9 mouse cellular contexts compared by ENCODE assay signal in genomic region chr15:82271201-82271600, GRCm38 (mm10). TPM values are rescaled to one million over a fixed set of nuclear protein-coding genes. Genes with fewer than 3 reads are reported as not detected.
DNase-seq lines count a peak whose midpoint lies in the region; ATAC-seq and TF ChIP-seq lines count a peak whose summit lies in the region.
"Had no signal": no experiment of that assay in that cellular context is flagged by ENCODE, and none has a peak within 500 bp of the region (broad histone marks: within the 10 kb centered on the region; RNA-seq: fewer than 3 reads in every experiment).

No protein-coding gene starts in this region.

- TF ChIP-seq CTCF in G1E (IDR thresholded peaks at IDR 0.05; ENCODE audit: low read depth, low read length): peak; percentile 77
- TF ChIP-seq CTCF in cerebellum, adult 2 months (IDR thresholded peaks at IDR 0.05; ENCODE audit: borderline replicate concordance, insufficient read depth, low read depth, low read length): peak; percentile 91
- TF ChIP-seq CTCF in kidney, postnatal 0 days (IDR thresholded peaks at IDR 0.05; ENCODE audit: low read depth): peak; percentile 94
- TF ChIP-seq CTCF in lung, postnatal 0 days (IDR thresholded peaks at IDR 0.05): peak; percentile 94

- ATAC-seq in G1E (ENCODE audit: extremely low read depth, insufficient number of reproducible peaks, low FRiP score, poor library complexity, severe bottlenecking): no peak
- peak; percentile 67 for ATAC-seq in frontal cortex, adult (ENCODE audit: low TSS enrichment)
- no peak for ATAC-seq in kidney, postnatal 0 days (replicated peaks; ENCODE audit: low FRiP score, low read depth)
- peak; percentile 21; the same call in 1 of the 2 replicates for ATAC-seq in lung, postnatal 0 days
- ATAC-seq in monocyte, adult 5-6 weeks (replicated peaks; ENCODE audit: insufficient number of reproducible peaks, low FRiP score, low TSS enrichment, poor library complexity, severe bottlenecking): no peak

- no peak overlapping the region for H3K4me2 ChIP-seq in kidney, postnatal 0 days (ENCODE audit: low read length)
- no peak overlapping the region for H3K4me2 ChIP-seq in lung, postnatal 0 days (replicated peaks; ENCODE audit: low read depth, low read length)

- 1% methylated on average over 5 of the region's 5 CpGs for WGBS in cerebellum, adult 2 months
- WGBS in kidney, postnatal 0 days: 4% methylated on average over 5 of the region's 5 CpGs
- WGBS in lung, postnatal 0 days: 5% methylated on average over 5 of the region's 5 CpGs

- H3K36me3 ChIP-seq in G1E (replicated peaks): no peaks in the 10 kb centered on the region
- no peaks in the 10 kb centered on the region for H3K36me3 ChIP-seq in kidney, postnatal 0 days (ENCODE audit: insufficient read depth, low read length)
- H3K36me3 ChIP-seq in lung, postnatal 0 days (ENCODE audit: insufficient read depth, low read length): no peaks in the 10 kb centered on the region

- no peak for TF ChIP-seq EP300 in lung, postnatal 0 days (IDR thresholded peaks at IDR 0.05)

- TF ChIP-seq POLR2A in cerebellum, adult 2 months (IDR thresholded peaks at IDR 0.05; ENCODE audit: borderline replicate concordance, insufficient read depth, low read length): no peak

- H3K27ac ChIP-seq in cerebellum, adult 2 months (ENCODE audit: insufficient read depth, low read length): no peak overlapping the region
- H3K27ac ChIP-seq in kidney, postnatal 0 days: no peak overlapping the region
- no peak overlapping the region for H3K27ac ChIP-seq in lung, postnatal 0 days (ENCODE audit: low read length)

- no peak overlapping the region for H3K9ac ChIP-seq in kidney, postnatal 0 days (ENCODE audit: low read depth, low read length)
- no peak overlapping the region for H3K9ac ChIP-seq in lung, postnatal 0 days (replicated peaks; ENCODE audit: low read depth)

- H3K4me3 ChIP-seq in G1E (ENCODE audit: low read depth, low read length): no peak overlapping the region
- no peak overlapping the region for H3K4me3 ChIP-seq in cerebellum, adult 2 months (replicated peaks; ENCODE audit: insufficient read depth, low read depth, low read length)
- no peak overlapping the region for H3K4me3 ChIP-seq in kidney, postnatal 0 days (replicated peaks; ENCODE audit: low read depth, low read length)
- H3K4me3 ChIP-seq in lung, postnatal 0 days (ENCODE audit: low read depth, low read length): no peak overlapping the region

- DNase-seq in 416B (ENCODE audit: low read depth) (peak; percentile 65), G1E (ENCODE audit: low spot score) (peak; percentile 64)
- peak; percentile 82 to 84 for DNase-seq in cerebellum, adult 2 months
- DNase-seq in kidney, postnatal 0 days (ENCODE audit: low spot score): peak; percentile 84
- peak; percentile 83 for DNase-seq in lung, postnatal 0 days (ENCODE audit: low spot score)
- DNase-seq in right cerebral cortex, postnatal 25 days: peak; percentile 70

- peaks cover 3% of the 10 kb centered on the region; the same call in 1 of the 2 replicates for H3K4me1 ChIP-seq in G1E (ENCODE audit: insufficient read depth, low read depth, low read length)
- peaks cover 50% of the 10 kb centered on the region for H3K4me1 ChIP-seq in cerebellum, adult 2 months (ENCODE audit: control insufficient read depth, insufficient read depth, low read length)
- peaks cover 4% of the 10 kb centered on the region; the same call in 1 of the 2 replicates for H3K4me1 ChIP-seq in kidney, postnatal 0 days (replicated peaks; ENCODE audit: insufficient read depth, low read length)
- 0 out of 2 replicates have a peak, but pooled peaks cover 4% of the 10 kb centered on the region for H3K4me1 ChIP-seq in lung, postnatal 0 days (ENCODE audit: insufficient read depth, low read depth, low read length)

- H3K27me3 ChIP-seq in G1E (ENCODE audit: insufficient read depth, low read length): peaks cover 58% of the 10 kb centered on the region
- H3K27me3 ChIP-seq in cerebellum, adult 2 months (ENCODE audit: control insufficient read depth, insufficient read depth, low read length): no peaks in the 10 kb centered on the region
- peaks cover 19% of the 10 kb centered on the region for H3K27me3 ChIP-seq in kidney, postnatal 0 days (ENCODE audit: insufficient read depth, low read length)
- peaks cover 28% of the 10 kb centered on the region for H3K27me3 ChIP-seq in lung, postnatal 0 days (replicated peaks; ENCODE audit: insufficient read depth, low read length)

- no peaks in the 10 kb centered on the region for H3K9me3 ChIP-seq in G1E (replicated peaks)
- H3K9me3 ChIP-seq in kidney, postnatal 0 days (replicated peaks; ENCODE audit: low read length): no peaks in the 10 kb centered on the region
- no peaks in the 10 kb centered on the region for H3K9me3 ChIP-seq in lung, postnatal 0 days (ENCODE audit: low read length)

RNA-seq across cellular contexts. Expression of gene Sept3, which starts 3.5 kb away (rescaled TPM):
- total RNA-seq in G1E (2014; fragmentation: Nextera tagmentation) (not detected in 2 replicates), G1E (2017) (0.05 and 0.12 TPM in 2 replicates)
- polyA plus RNA-seq in G1E (2012): not detected in 2 replicates
- 306 and 367 TPM in 2 replicates for polyA plus RNA-seq in cerebellum, adult 2 months (2012; rRNA removed)
- 4.2 and 4.8 TPM in 2 replicates for polyA plus RNA-seq in kidney, postnatal 0 days (2015; fragmentation: Nextera tagmentation; extraction: Ambion mirVana)
- polyA plus RNA-seq in lung, postnatal 0 days (2015; fragmentation: Nextera tagmentation; extraction: Ambion mirVana): 0.11 and 0.26 TPM in 2 replicates
- total RNA-seq in monocyte, adult 5-6 weeks (2017): 0.48 TPM in 1 of 3 replicates, not detected in the others

RNA-seq across cellular contexts. Expression of gene 1500009C09Rik, which starts 19.0 kb away (rescaled TPM):
- total RNA-seq in G1E (2014; fragmentation: Nextera tagmentation) (not detected in 2 replicates), G1E (2017) (not detected in 2 replicates)
- polyA plus RNA-seq in G1E (2012): not detected in 2 replicates
- 195 and 218 TPM in 2 replicates for polyA plus RNA-seq in cerebellum, adult 2 months (2012; rRNA removed)
- polyA plus RNA-seq in kidney, postnatal 0 days (2015; fragmentation: Nextera tagmentation; extraction: Ambion mirVana): not detected in 2 replicates
- not detected in 2 replicates for polyA plus RNA-seq in lung, postnatal 0 days (2015; fragmentation: Nextera tagmentation; extraction: Ambion mirVana)
- not detected in 3 replicates for total RNA-seq in monocyte, adult 5-6 weeks (2017)
- total RNA-seq: gastrocnemius, adult 8-10 months had no signal

RNA-seq across cellular contexts. Expression of gene Cenpm, which starts 26.7 kb away (rescaled TPM):
- 70.7 and 84.1 TPM in 2 replicates for total RNA-seq in G1E (2014; fragmentation: Nextera tagmentation)
- total RNA-seq in G1E (2017): 13.7 and 15.7 TPM in 2 replicates
- 103 and 105 TPM in 2 replicates for polyA plus RNA-seq in G1E (2012)
- polyA plus RNA-seq in cerebellum, adult 2 months (2012; rRNA removed): 3.2 and 3.6 TPM in 2 replicates
- 45.0 and 46.4 TPM in 2 replicates for polyA plus RNA-seq in kidney, postnatal 0 days (2015; fragmentation: Nextera tagmentation; extraction: Ambion mirVana)
- 3.9 and 4.3 TPM in 2 replicates for polyA plus RNA-seq in lung, postnatal 0 days (2015; fragmentation: Nextera tagmentation; extraction: Ambion mirVana)
- total RNA-seq in monocyte, adult 5-6 weeks (2017): not detected in 3 replicates
- total RNA-seq: gastrocnemius, adult 8-10 months had no signal

RNA-seq across cellular contexts. Expression of gene Wbp2nl, which starts 27.6 kb away (rescaled TPM):
- total RNA-seq in G1E (2014; fragmentation: Nextera tagmentation) (not detected in 2 replicates), G1E (2017) (0.11 TPM in 1 of 2 replicates, not detected in the other)
- not detected in 2 replicates for polyA plus RNA-seq in G1E (2012)
- polyA plus RNA-seq in cerebellum, adult 2 months (2012; rRNA removed): not detected in 2 replicates
- polyA plus RNA-seq in kidney, postnatal 0 days (2015; fragmentation: Nextera tagmentation; extraction: Ambion mirVana): 0.11 and 0.31 TPM in 2 replicates
- polyA plus RNA-seq in lung, postnatal 0 days (2015; fragmentation: Nextera tagmentation; extraction: Ambion mirVana): 0.19 TPM in 1 of 2 replicates, not detected in the other
- total RNA-seq in monocyte, adult 5-6 weeks (2017): not detected in 3 replicates
- total RNA-seq: gastrocnemius, adult 8-10 months had no signal

RNA-seq across cellular contexts. Expression of gene Tnfrsf13c, which starts 47.0 kb away (rescaled TPM):
- total RNA-seq in G1E (2014; fragmentation: Nextera tagmentation): 1.6 and 2.4 TPM in 2 replicates
- 0.71 and 1.2 TPM in 2 replicates for total RNA-seq in G1E (2017)
- 0.18 and 0.65 TPM in 2 replicates for polyA plus RNA-seq in G1E (2012)
- 0.89 and 0.93 TPM in 2 replicates for polyA plus RNA-seq in cerebellum, adult 2 months (2012; rRNA removed)
- polyA plus RNA-seq in kidney, postnatal 0 days (2015; fragmentation: Nextera tagmentation; extraction: Ambion mirVana): 0.09 TPM in 1 of 2 replicates, not detected in the other
- 0.07 and 0.49 TPM in 2 replicates for polyA plus RNA-seq in lung, postnatal 0 days (2015; fragmentation: Nextera tagmentation; extraction: Ambion mirVana)
- 13.6 to 19.3 TPM (median 17.9 TPM) in 3 replicates for total RNA-seq in monocyte, adult 5-6 weeks (2017)
- total RNA-seq: gastrocnemius, adult 8-10 months had no signal

Comparison
In these comparisons a context has a peak if more than half of its experiments do, and no peak if none do; other contexts are left out.
1. ATAC-seq: peak in frontal cortex, adult (single experiment) and lung, postnatal 0 days (single experiment); none in G1E (single experiment), kidney, postnatal 0 days (single experiment) and monocyte, adult 5-6 weeks (single experiment).
2. RNA of gene Sept3, which starts 3.5 kb away (polyA plus RNA-seq): 306 to 367 TPM in cerebellum, adult 2 months; 4.2 to 4.8 TPM in kidney, postnatal 0 days, 0.11 to 0.26 TPM in lung, postnatal 0 days and not detected in G1E; every median in the first group is over 10 times any median in the second.
3. RNA of gene 1500009C09Rik, which starts 19.0 kb away (polyA plus RNA-seq): 195 to 218 TPM in cerebellum, adult 2 months; not detected in G1E, not detected in kidney, postnatal 0 days and not detected in lung, postnatal 0 days; every median in the first group is over 100 times any median in the second.
4. Peak in every context shown above with its lines, with median percentiles within 50 percentile points of each other: DNase-seq and CTCF ChIP-seq.